Mouse (Mus musculus) neural tube, embryonic 12.5 days (tissue): Measurements from ENCODE around the gene Abt1. TPM values are rescaled to one million over a fixed set of nuclear protein-coding genes. Genes with fewer than 3 reads are reported as not detected.

Source experiments
- ATAC-seq: fragments of 200-750 bp; cut with Nextera tagmentation; 2 replicates; pipeline ENCODE4 v1.8.0; 2017; ENCODE audit warnings: low read depth, mild to moderate bottlenecking, moderate TSS enrichment, moderate library complexity; ENCODE audit not compliant: low FRiP score
- H3K27ac ChIP-seq: fragments of 300-500 bp; sonication (generic); 2 replicates; pipeline ENCODE4 v1.5.1; 2016
- H3K27me3 ChIP-seq: fragments of 300-500 bp; sonication (generic); replicated peaks from 2 replicates; pipeline ENCODE4 v1.6.1; 2016; ENCODE audit warnings: mild to moderate bottlenecking
- H3K36me3 ChIP-seq: fragments of 300-500 bp; sonication (generic); 2 replicates; pipeline ENCODE4 v1.6.1; 2016; ENCODE audit warnings: mild to moderate bottlenecking
- H3K4me1 ChIP-seq: fragments of 300-500 bp; sonication (generic); 2 replicates; pipeline ENCODE4 v1.6.1; 2016
- H3K4me2 ChIP-seq: fragments of 300-500 bp; sonication (generic); replicated peaks from 2 replicates; pipeline ENCODE4 v1.6.1; 2016; ENCODE audit warnings: mild to moderate bottlenecking
- H3K4me3 ChIP-seq: fragments of 300-500 bp; sonication (generic); 2 replicates; pipeline ENCODE4 v1.5.1; 2016
- H3K9ac ChIP-seq: fragments of 300-500 bp; sonication (generic); 2 replicates; pipeline ENCODE4 v1.6.1; 2016; ENCODE audit warnings: mild to moderate bottlenecking
- H3K9me3 ChIP-seq: fragments of 300-500 bp; sonication (generic); 2 replicates; pipeline ENCODE4 v1.6.1; 2016; ENCODE audit warnings: mild to moderate bottlenecking
- WGBS: fragments of 180-500 bp; shearing (Covaris S2); methylation state at CpG from one replicate; pipeline ENCODE4 v1.1.7; 2016; 5-methylcytosine and 5-hydroxymethylcytosine counted together
- polyA plus RNA-seq: library from polyadenylated mRNA; unstranded; fragments of >200 nt; fragmentation: Nextera tagmentation; extraction: Ambion mirVana; gene quantifications from 2 replicates; pipeline ENCODE4 v1.2.1, GENCODE M21; 2016

The Abt1 gene
- polyA plus RNA-seq, 1 experiment from 2014 or later: 11.4 TPM

- peak overlapping the region; percentile 51 for H3K4me3 ChIP-seq
- peak; percentile 26; the same call in 1 of the 2 replicates for ATAC-seq
- H3K9ac ChIP-seq: peak overlapping the region; percentile 54
- H3K27me3 ChIP-seq: no peaks in the 10 kb centered on the region
- H3K27ac ChIP-seq: no peak overlapping the region
- peak overlapping the region; percentile 71 for H3K4me2 ChIP-seq
- WGBS: under 1% methylated on average over 32 of the region's 32 CpGs
- no peaks in the 10 kb centered on the region for H3K36me3 ChIP-seq
- H3K4me1 ChIP-seq: peaks cover 6% of the 10 kb centered on the region; the same call in 1 of the 2 replicates
- no peaks in the 10 kb centered on the region for H3K9me3 ChIP-seq
Measured at GRCm38 (mm10) chr13:23436861-23437822, 13.5 kb upstream of the Abt1 start.

DNA sequence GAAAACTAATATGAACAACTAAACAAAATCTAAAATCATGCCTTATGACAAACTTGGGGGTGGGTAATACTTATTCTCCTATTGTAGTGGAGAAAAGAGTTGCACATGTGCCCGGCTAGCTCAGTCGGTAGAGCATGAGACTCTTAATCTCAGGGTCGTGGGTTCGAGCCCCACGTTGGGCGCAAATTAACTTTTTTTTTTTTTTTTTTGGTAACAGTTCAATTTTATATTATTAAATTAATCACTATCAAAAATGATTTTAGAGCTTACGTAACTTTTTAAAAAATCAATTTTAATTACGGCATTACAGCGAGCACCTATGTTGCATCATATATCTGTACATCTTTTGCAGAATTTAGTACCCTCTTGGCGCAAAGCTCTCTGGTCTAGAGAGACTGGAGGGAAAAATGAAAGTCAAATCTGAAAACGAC lies 12.6 kb upstream of the Abt1 start:
- Histone ChIP-seq H3K4me2 (peak overlapping the region; percentile 59), H3K9me3 (no peaks in the 10 kb centered on the region), H3K27ac (no peak overlapping the region), H3K9ac (0 out of 2 replicates have a peak overlapping the region, but pooled peaks have one; percentile 42), H3K4me3 (no peak overlapping the region), H3K4me1 (peaks cover 6% of the 10 kb centered on the region; the same call in 1 of the 2 replicates), H3K27me3 (no peaks in the 10 kb centered on the region), H3K36me3 (no peaks in the 10 kb centered on the region)
- ATAC-seq: no peak
- whole genome bisulfite sequencing: under 1% methylated on average over 11 of the region's 11 CpGs

- Histone ChIP-seq H3K9ac (peak overlapping the region; percentile 42; the same call in 1 of the 2 replicates), H3K36me3 (no peaks in the 10 kb centered on the region), H3K27ac (no peak overlapping the region), H3K4me2 (peak overlapping the region; percentile 59), H3K9me3 (no peaks in the 10 kb centered on the region), H3K27me3 (no peaks in the 10 kb centered on the region), H3K4me1 (peaks cover 6% of the 10 kb centered on the region; the same call in 1 of the 2 replicates), H3K4me3 (peak overlapping the region; percentile 29)
- ATAC-seq: no peak
- 3% methylated on average over 12 of the region's 12 CpGs for WGBS
Measured at GRCm38 (mm10) chr13:23435676-23436075, 12.0 kb upstream of the Abt1 start.

- no peak for ATAC-seq
- Histone ChIP-seq H3K4me3 (peak overlapping the region; percentile 29; the same call in 1 of the 2 replicates), H3K36me3 (no peaks in the 10 kb centered on the region), H3K9me3 (no peaks in the 10 kb centered on the region), H3K27ac (no peak overlapping the region), H3K27me3 (no peaks in the 10 kb centered on the region), H3K4me1 (peaks cover 6% of the 10 kb centered on the region; the same call in 1 of the 2 replicates), H3K9ac (no peak overlapping the region), H3K4me2 (peak overlapping the region; percentile 59)
- WGBS: 19% methylated on average over 4 of the region's 4 CpGs
Measured at GRCm38 (mm10) chr13:23435241-23435640, 11.6 kb upstream of the Abt1 start.

DNA sequence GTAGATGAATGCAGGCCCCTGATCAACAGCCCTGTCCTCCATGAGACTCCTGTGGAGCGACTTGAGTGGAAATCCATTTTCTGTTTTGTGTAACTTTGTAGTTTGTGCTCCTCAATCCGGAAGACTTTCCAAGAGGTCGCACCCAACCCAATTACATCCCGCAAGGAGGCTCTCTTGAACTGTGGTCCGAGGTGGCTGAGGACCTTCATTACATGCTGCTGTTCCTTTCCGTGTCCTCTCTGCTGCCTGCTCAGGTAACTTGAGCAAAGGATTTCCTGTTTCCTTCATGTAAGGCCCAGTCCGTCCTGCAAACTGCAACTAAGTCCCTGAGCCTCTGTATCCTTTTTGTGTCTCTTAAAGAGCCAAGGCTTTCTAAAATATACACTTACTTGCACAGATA lies 10.8 kb upstream of the Abt1 start:
- H3K4me1 ChIP-seq: peaks cover 12% of the 10 kb centered on the region
- H3K4me3 ChIP-seq: no peak overlapping the region
- 12% methylated on average over 7 of the region's 7 CpGs for WGBS
- no peak overlapping the region for H3K27ac ChIP-seq
- no peak overlapping the region for H3K9ac ChIP-seq
- no peak for ATAC-seq
- peak overlapping the region; percentile 24 for H3K4me2 ChIP-seq
- H3K36me3 ChIP-seq: no peaks in the 10 kb centered on the region
- H3K27me3 ChIP-seq: no peaks in the 10 kb centered on the region
- no peaks in the 10 kb centered on the region for H3K9me3 ChIP-seq

- Histone ChIP-seq H3K36me3 (no peaks in the 10 kb centered on the region), H3K9ac (no peak overlapping the region), H3K9me3 (no peaks in the 10 kb centered on the region), H3K4me1 (peaks cover 15% of the 10 kb centered on the region), H3K27ac (no peak overlapping the region), H3K4me3 (no peak overlapping the region), H3K27me3 (no peaks in the 10 kb centered on the region), H3K4me2 (no peak overlapping the region)
- ATAC-seq: no peak
- WGBS: 60% methylated on average over 5 of the region's 5 CpGs
Measured at GRCm38 (mm10) chr13:23433801-23434200, 10.1 kb upstream of the Abt1 start.

DNA sequence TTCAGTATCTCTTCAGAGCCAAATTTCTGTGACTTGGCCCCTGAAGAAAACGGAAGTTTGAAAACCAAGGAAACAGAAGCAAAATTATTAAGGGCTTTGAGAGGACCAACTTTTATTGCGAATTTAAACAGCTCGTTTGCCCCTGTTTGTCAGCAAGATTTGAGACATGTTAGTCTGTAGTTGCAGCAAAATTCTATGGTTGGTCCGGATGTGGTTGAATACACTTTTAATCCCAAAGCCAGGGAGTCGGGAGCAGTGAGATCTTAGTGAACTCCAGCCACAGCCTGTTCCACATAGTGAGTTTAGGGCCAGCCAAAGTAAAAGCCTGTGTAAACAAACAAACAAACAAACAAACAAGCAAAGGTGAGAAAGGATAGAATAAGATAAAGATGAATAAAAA lies 9.5 kb upstream of the Abt1 start:
- H3K9ac ChIP-seq: no peak overlapping the region

GRCm38 (mm10) chr13:23432562-23433201 lies 9.0 kb upstream of the Abt1 start:
- ATAC-seq: peak; percentile 93
- Histone ChIP-seq H3K9ac (0 out of 2 replicates have a peak overlapping the region, but pooled peaks have one; percentile 29), H3K27ac (no peak overlapping the region), H3K9me3 (no peaks in the 10 kb centered on the region), H3K4me3 (peak overlapping the region; percentile 29), H3K4me1 (peaks cover 15% of the 10 kb centered on the region), H3K36me3 (no peaks in the 10 kb centered on the region), H3K4me2 (peak overlapping the region; percentile 62), H3K27me3 (no peaks in the 10 kb centered on the region)
- WGBS: under 1% methylated on average over 28 of the region's 28 CpGs

More for the DNA sequence above, 9.5 kb upstream of the Abt1 start:
- ATAC-seq: no peak
- 17% methylated on average over 5 of the region's 5 CpGs for WGBS
- Histone ChIP-seq H3K4me2 (peak overlapping the region; percentile 62), H3K4me1 (peaks cover 15% of the 10 kb centered on the region), H3K27ac (no peak overlapping the region), H3K9me3 (no peaks in the 10 kb centered on the region), H3K27me3 (no peaks in the 10 kb centered on the region), H3K4me3 (0 out of 2 replicates have a peak overlapping the region, but pooled peaks have one; percentile 29), H3K36me3 (no peaks in the 10 kb centered on the region)

GRCm38 (mm10) chr13:23431351-23431771 lies 7.7 kb upstream of the Abt1 start:
- WGBS: 1% methylated on average over 15 of the region's 15 CpGs
- peak overlapping the region; percentile 46 for H3K4me3 ChIP-seq

DNA sequence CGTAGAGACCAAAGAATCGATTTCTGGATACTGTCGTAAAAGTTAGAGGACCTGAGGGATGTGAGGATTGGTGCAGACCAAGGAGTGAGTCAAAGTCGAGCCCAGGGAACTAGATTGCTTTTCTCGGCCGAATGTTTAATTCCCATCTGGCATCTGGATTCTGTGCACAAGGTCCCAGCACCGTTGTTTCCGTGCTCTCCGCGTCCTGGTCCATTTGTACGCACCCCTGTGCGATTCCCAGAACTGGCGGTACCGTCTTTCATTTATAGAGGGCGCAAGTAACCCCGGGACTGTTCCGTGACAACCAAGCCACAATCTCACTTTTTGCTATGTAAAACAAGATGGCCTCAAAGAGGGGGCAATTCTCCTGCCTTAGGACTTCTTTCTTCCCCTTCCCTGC lies 7.1 kb upstream of the Abt1 start:
- Histone ChIP-seq H3K9ac (peak overlapping the region; percentile 61), H3K4me3 (peak overlapping the region; percentile 46), H3K9me3 (no peaks in the 10 kb centered on the region), H3K4me2 (peak overlapping the region; percentile 62), H3K4me1 (peaks cover 13% of the 10 kb centered on the region), H3K27ac (peak overlapping the region; percentile 11), H3K36me3 (no peaks in the 10 kb centered on the region), H3K27me3 (no peaks in the 10 kb centered on the region)
- peak; percentile 51 for ATAC-seq
- WGBS: under 1% methylated on average over 17 of the region's 17 CpGs

More at GRCm38 (mm10) chr13:23431351-23431771, 7.7 kb upstream of the Abt1 start:
- H3K4me1 ChIP-seq: peaks cover 15% of the 10 kb centered on the region
- H3K9ac ChIP-seq: peak overlapping the region; percentile 61
- H3K27me3 ChIP-seq: no peaks in the 10 kb centered on the region
- ATAC-seq: peak; percentile 69
- H3K9me3 ChIP-seq: no peaks in the 10 kb centered on the region
- H3K36me3 ChIP-seq: no peaks in the 10 kb centered on the region
- H3K27ac ChIP-seq: peak overlapping the region; percentile 57
- peak overlapping the region; percentile 62 for H3K4me2 ChIP-seq

- peak overlapping the region; percentile 46 for H3K4me3 ChIP-seq
- H3K27me3 ChIP-seq: no peaks in the 10 kb centered on the region
- H3K9ac ChIP-seq: peak overlapping the region; percentile 61
- 48% methylated on average over 10 of the region's 10 CpGs for WGBS
- peaks cover 9% of the 10 kb centered on the region; the same call in 1 of the 2 replicates for H3K4me1 ChIP-seq
- no peaks in the 10 kb centered on the region for H3K9me3 ChIP-seq
- peak overlapping the region; percentile 62 for H3K4me2 ChIP-seq
- no peaks in the 10 kb centered on the region for H3K36me3 ChIP-seq
- ATAC-seq: no peak
- H3K27ac ChIP-seq: no peak overlapping the region
Measured at GRCm38 (mm10) chr13:23429771-23430380, 6.2 kb upstream of the Abt1 start.
